Mouse (Mus musculus) intestine, postnatal 0 days (tissue): ENCODE results near the gene Sdhaf4. TPM values are rescaled to one million over a fixed set of nuclear protein-coding genes. Genes with fewer than 3 reads are reported as not detected.
A peak's percentile ranks its signal among the peaks of the same experiment; 100 is the strongest.
"Not testable (repeated sequence)": the region's sequence is repeated elsewhere in the genome, so short reads cannot be mapped to it uniquely, and the experiment has no call there.

Experiments used
- ATAC-seq: fragments of 200-750 bp; cut with Nextera tagmentation; 2 replicates; pipeline ENCODE4 v1.8.0; 2017; ENCODE audit warnings: mild to moderate bottlenecking, moderate TSS enrichment, moderate library complexity
- H3K27ac ChIP-seq: fragments of 300-500 bp; sonication (generic); 2 replicates; pipeline ENCODE4 v1.5.1; 2014; ENCODE audit warnings: mild to moderate bottlenecking, low read depth, low read length, moderate library complexity
- H3K27me3 ChIP-seq: fragments of 300-500 bp; sonication (generic); replicated peaks from 2 replicates; pipeline ENCODE4 v1.6.1; 2014; ENCODE audit warnings: low read length, mixed read lengths; ENCODE audit not compliant: control insufficient read depth, insufficient read depth
- H3K36me3 ChIP-seq: fragments of 300-500 bp; sonication (generic); 2 replicates; pipeline ENCODE4 v1.6.1; 2014; ENCODE audit warnings: mild to moderate bottlenecking, moderate library complexity; ENCODE audit not compliant: control insufficient read depth, insufficient read depth
- H3K4me1 ChIP-seq: fragments of 300-500 bp; sonication (generic); replicated peaks from 2 replicates; pipeline ENCODE4 v1.6.1; 2014; ENCODE audit warnings: antibody characterized with exemption, low read length, mixed read lengths; ENCODE audit not compliant: control insufficient read depth, insufficient read depth
- H3K4me2 ChIP-seq: fragments of 300-500 bp; sonication (generic); replicated peaks from 2 replicates; pipeline ENCODE4 v1.6.1; 2014; ENCODE audit warnings: low read depth, mild to moderate bottlenecking, moderate library complexity
- H3K4me3 ChIP-seq: fragments of 300-500 bp; sonication (generic); 2 replicates; pipeline ENCODE4 v1.5.1; 2014; ENCODE audit warnings: low read depth, low read length
- H3K9ac ChIP-seq: fragments of 300-500 bp; sonication (generic); 2 replicates; pipeline ENCODE4 v1.6.1; 2014; ENCODE audit warnings: mild to moderate bottlenecking, low read depth, low read length
- H3K9me3 ChIP-seq: fragments of 300-500 bp; sonication (generic); 2 replicates; pipeline ENCODE4 v1.6.1; 2016; ENCODE audit warnings: mixed run types; ENCODE audit not compliant: control insufficient read depth
- CTCF ChIP-seq: sonication (generic); IDR thresholded peaks from 2 replicates; pipeline ENCODE4 v1.5.1; 2016; ENCODE audit warnings: low read depth, mild to moderate bottlenecking, control low read depth, antibody characterized with exemption, moderate library complexity
- WGBS: fragments of 180-500 bp; shearing (Covaris S2); extraction: QIAGEN DNeasy Blood & Tissue Kit; methylation state at CpG from one replicate; pipeline ENCODE4 v1.1.7; 2014; 5-methylcytosine and 5-hydroxymethylcytosine counted together
- polyA plus RNA-seq: library from polyadenylated mRNA; unstranded; fragments of >200 nt; fragmentation: Nextera tagmentation; extraction: Ambion mirVana; gene quantifications from 2 replicates; pipeline ENCODE4 v1.2.1, GENCODE M21; 2015

The Sdhaf4 gene
- polyA plus RNA-seq, 1 experiment from 2014 or later, result 72.6 TPM

DNA sequence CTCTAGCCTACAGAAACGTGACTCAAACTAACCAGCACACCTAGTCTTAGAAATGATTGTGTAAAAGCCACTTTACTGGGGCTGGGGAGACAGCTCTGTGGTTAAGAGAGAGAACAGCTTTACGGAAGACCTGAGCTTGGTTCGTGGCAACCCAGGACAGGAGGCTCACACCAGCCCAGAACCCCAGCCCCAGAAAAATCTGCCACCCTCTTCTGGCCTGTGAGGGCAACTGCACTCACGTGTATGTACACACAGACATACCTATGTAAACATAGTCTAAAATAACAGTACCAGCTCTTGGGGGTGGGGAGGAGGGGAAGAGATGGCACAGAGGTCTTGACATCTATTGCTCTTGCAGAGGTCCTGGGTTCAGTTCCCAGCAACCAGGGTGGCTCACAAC, 10.0 kb downstream of the Sdhaf4 start:
- Histone ChIP-seq H3K36me3 (no peaks in the 10 kb centered on the region; the same call in 1 of the 2 replicates), H3K27me3 (no peaks in the 10 kb centered on the region), H3K4me1 (no peaks in the 10 kb centered on the region), H3K4me2 (no peak overlapping the region), H3K9ac (no peak overlapping the region), H3K4me3 (no peak overlapping the region), H3K9me3 (no peaks in the 10 kb centered on the region), H3K27ac (no peak overlapping the region)
- WGBS, result 89% methylated on average over 4 of the region's 4 CpGs
- TF ChIP-seq CTCF, result no peak
- ATAC-seq, result no peak

DNA sequence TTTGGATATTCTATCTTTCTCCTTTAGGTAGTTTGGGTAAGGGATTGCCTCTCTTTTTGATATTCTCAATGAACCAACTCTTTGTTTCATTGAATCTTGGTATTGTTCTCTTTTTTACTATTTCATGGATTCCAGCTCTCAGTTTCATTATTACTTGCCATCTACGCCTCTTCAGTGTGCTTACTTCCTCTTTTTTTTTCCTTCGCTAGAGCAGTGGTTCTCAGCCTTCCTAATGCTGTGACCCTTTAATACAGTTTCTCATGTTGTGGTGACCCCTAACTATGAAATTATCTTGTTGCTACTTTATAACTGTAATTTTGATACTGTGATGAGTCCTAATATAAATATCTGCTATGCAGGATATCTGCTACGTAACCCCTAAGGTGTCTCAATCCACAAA, 22.3 kb downstream of the Sdhaf4 start:
- no peaks in the 10 kb centered on the region for H3K27me3 ChIP-seq
- H3K4me3 ChIP-seq, result no peak overlapping the region
- no peak overlapping the region for H3K27ac ChIP-seq
- no peak overlapping the region for H3K4me2 ChIP-seq
- H3K9me3 ChIP-seq, result no peaks in the 10 kb centered on the region
- TF ChIP-seq CTCF, result no peak
- ATAC-seq, result no peak
- 88% methylated on average over 3 of the region's 3 CpGs for WGBS
- no peaks in the 10 kb centered on the region for H3K4me1 ChIP-seq
- no peak overlapping the region for H3K9ac ChIP-seq
- H3K36me3 ChIP-seq, result no peaks in the 10 kb centered on the region

DNA sequence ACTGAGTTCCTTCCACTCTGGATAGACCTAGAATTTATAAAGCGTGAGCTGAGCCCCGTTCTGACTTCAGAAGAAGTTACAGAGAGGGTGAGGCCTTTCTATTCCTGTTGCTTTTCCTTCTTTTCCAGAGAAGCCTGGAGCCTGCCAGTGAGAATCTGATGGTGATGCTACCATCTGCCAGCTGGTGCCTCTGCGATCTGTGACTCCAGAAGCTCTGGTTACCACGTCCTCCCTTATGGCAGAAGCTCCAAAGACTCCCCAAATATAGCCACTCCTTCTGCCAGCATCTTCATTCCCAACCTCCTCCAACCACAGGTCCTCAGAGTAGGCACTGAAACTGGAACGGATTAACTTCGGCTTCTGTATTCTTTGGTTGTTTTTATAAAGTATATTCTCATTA, 27.2 kb downstream of the Sdhaf4 start:
- Histone ChIP-seq H3K4me3 (no peak overlapping the region), H3K4me2 (no peak overlapping the region), H3K36me3 (no peaks in the 10 kb centered on the region), H3K9ac (no peak overlapping the region), H3K27me3 (no peaks in the 10 kb centered on the region), H3K4me1 (no peaks in the 10 kb centered on the region), H3K9me3 (no peaks in the 10 kb centered on the region), H3K27ac (no peak overlapping the region)
- 83% methylated on average over 6 of the region's 6 CpGs for WGBS
- no peak for ATAC-seq
- no peak for TF ChIP-seq CTCF

DNA sequence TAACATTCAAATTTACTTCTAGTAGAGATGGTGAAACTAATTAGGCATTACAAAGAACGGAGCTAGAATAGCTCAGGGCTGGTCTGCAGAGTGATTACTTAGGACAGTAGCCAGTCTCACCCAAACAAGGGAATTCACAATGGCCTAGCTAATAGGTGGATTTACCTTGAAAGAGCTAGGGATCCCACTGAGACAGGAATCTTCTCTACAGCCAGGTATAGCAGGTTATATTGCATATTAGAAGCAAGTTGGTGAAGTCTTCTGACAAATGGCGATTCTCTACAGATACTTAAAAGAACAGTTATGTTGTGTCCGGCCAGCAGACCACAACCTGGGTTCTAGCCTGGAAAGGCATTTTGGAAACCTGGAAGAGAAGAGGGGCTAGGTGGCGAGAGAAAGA, 34.3 kb downstream of the Sdhaf4 start:
- 86% methylated on average over 3 of the region's 4 CpGs for WGBS
- not testable (repeated sequence) for H3K36me3 ChIP-seq, ATAC-seq, H3K9ac ChIP-seq, H3K27ac ChIP-seq, H3K4me1 ChIP-seq, H3K4me2 ChIP-seq, H3K9me3 ChIP-seq, H3K4me3 ChIP-seq, H3K27me3 ChIP-seq

DNA sequence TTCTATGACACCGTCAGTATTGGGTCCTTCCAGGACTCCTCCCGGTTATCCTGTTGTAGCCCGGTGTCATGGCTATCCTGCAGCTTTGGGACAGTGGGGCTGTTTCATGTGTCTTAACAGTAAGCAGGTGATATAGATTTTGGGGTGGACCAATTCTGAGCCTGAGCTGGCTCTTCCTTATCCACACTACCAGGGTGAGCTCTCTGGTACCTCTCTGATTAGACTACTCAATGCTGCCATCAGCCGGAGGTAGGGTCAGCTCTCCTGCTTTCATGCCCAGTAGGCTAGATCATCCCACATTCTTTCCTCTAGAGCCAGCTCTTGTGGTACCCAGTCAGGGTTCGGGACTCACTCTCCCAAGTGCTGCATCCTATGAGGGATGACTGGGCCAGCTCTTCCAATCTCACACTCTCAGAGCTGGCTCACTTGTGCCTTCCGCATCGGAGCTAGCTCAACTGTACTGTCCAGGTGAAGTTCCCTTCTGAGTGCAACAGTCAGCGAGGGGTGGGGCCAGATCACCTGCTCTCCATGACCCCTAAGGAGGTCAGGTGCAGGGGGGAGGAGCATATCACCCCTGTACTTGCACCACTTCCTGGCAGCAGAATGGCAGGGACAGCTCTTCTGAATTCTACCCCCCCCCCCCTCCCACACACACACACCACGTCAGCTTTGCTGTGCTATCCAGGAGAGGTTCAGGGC, 37.3 kb downstream of the Sdhaf4 start:
- ATAC-seq, result no peak
- Histone ChIP-seq H3K4me2 (no peak overlapping the region), H3K9me3 (no peaks in the 10 kb centered on the region), H3K36me3 (no peaks in the 10 kb centered on the region), H3K4me3 (no peak overlapping the region), H3K4me1 (no peaks in the 10 kb centered on the region), H3K27me3 (no peaks in the 10 kb centered on the region), H3K27ac (no peak overlapping the region), H3K9ac (no peak overlapping the region)
- TF ChIP-seq CTCF, result no peak
- 85% methylated on average over 9 of the region's 9 CpGs for WGBS

DNA sequence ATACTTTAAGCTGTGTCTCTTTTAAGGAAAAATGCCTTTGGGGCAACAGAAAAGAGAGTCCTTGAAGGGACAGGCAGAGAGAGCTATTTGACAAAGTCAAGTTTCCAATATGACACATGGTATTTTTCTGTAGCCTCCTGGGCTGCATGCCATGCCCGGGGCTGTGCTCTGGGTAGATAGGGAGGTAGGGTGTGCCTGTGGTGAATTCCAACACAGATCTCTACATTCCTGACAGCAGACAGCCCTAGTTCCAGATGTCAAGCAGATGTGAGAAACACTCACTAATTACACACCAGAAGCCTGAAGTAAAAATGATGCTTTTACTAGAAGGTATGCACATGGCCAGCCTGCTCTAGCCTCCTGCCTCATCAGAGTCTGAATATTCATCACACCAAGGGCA, 39.2 kb downstream of the Sdhaf4 start:
- no peaks in the 10 kb centered on the region for H3K9me3 ChIP-seq
- no peak overlapping the region for H3K27ac ChIP-seq
- H3K4me1 ChIP-seq, result no peaks in the 10 kb centered on the region
- no peak overlapping the region for H3K4me3 ChIP-seq
- no peak overlapping the region for H3K9ac ChIP-seq
- WGBS, result 43% methylated on average over 1 of the region's 1 CpGs
- TF ChIP-seq CTCF, result no peak
- H3K36me3 ChIP-seq, result no peaks in the 10 kb centered on the region
- H3K4me2 ChIP-seq, result no peak overlapping the region
- ATAC-seq, result no peak
- H3K27me3 ChIP-seq, result no peaks in the 10 kb centered on the region

DNA sequence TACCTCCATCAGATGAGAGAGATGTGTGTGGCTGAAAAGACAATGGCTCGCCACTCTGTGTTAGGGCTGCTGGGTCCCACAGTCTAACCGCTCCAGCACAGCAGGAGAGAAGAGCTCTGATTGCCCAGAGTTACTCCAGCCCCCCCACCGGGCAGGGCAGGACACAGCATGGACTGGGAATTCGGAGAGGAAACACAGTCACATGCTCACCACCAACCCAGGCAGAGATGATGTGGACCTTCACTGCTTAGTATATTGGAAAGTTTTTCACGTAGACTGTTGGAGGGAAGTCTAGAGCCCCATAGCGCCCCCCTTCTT, 46.1 kb downstream of the Sdhaf4 start:
- peak overlapping the region; percentile 15; the same call in 1 of the 2 replicates for H3K4me3 ChIP-seq
- H3K36me3 ChIP-seq, result no peaks in the 10 kb centered on the region
- H3K4me1 ChIP-seq, result no peaks in the 10 kb centered on the region
- H3K27ac ChIP-seq, result no peak overlapping the region
- no peaks in the 10 kb centered on the region for H3K9me3 ChIP-seq
- peak overlapping the region; percentile 57 for H3K4me2 ChIP-seq
- H3K27me3 ChIP-seq, result no peaks in the 10 kb centered on the region
- WGBS, result 23% methylated on average over 6 of the region's 6 CpGs
- no peak for ATAC-seq
- H3K9ac ChIP-seq, result no peak overlapping the region
- no peak for TF ChIP-seq CTCF
